Mouse (Mus musculus): ENCODE data around the gene Mgst2. TPM values are rescaled to one million over a fixed set of nuclear protein-coding genes. Genes with fewer than 3 reads are reported as not detected.

The Mgst2 gene
- polyA plus RNA-seq, 1 experiment from 2014 or later, result 1.9 TPM

DNA sequence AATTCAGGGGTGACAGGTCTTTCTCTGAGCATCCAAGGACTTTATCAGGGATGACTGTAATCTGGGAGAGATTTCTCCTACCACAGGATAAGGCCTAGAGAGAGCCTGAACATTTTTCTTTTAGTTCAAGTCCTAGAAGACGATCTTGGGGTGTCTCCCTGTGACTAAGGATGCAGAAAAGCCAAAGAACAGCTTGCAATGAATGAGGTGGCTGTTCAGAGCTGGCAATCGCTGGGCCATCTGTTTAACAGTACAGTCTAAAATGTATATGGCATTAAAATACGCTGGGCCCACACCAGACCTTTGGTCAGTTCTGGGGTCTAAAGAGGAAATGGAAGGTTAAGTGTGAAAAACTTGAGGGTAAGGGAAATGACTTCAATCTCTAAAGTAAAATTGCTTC, 67.3 kb downstream of the Mgst2 start:
- no peak overlapping the region for H3K4me2 ChIP-seq (replicated peaks)
- no peak for ATAC-seq (ENCODE audit: low FRiP score, low read depth)
- WGBS, result 43% methylated on average over 3 of the region's 3 CpGs
- no peak overlapping the region for H3K4me3 ChIP-seq
- no peaks in the 10 kb centered on the region for H3K36me3 ChIP-seq
- no peak overlapping the region for H3K9ac ChIP-seq
- H3K27me3 ChIP-seq, result peaks cover 4% of the 10 kb centered on the region; the same call in 1 of the 2 replicates
- H3K27ac ChIP-seq, result no peak overlapping the region; the same call in 1 of the 2 replicates
- H3K4me1 ChIP-seq, result peaks cover 24% of the 10 kb centered on the region
- H3K9me3 ChIP-seq, result no peaks in the 10 kb centered on the region

DNA sequence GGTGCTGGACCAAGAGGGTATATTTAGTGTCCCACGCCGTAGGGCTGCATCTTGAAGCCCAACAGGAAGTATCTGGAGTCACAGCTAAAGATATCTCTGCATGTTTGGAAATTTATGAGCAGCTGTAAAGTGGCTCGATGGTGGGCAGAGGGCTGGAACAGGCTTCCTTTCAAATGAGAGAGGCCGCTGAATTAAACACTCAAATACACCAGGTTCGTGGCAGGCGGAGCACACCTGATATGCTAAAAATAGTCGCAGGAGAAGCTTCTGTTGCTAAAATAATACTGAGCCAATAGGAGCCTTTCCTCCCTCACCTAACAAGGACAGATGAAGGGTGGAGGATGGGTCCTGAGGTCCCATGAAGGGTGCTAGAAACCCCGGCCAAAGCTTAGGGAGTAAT, 67.8 kb downstream of the Mgst2 start:
- Histone ChIP-seq H3K36me3 (no peaks in the 10 kb centered on the region), H3K4me1 (peaks cover 24% of the 10 kb centered on the region), H3K9me3 (no peaks in the 10 kb centered on the region), H3K27me3 (peaks cover 6% of the 10 kb centered on the region; the same call in 1 of the 2 replicates), H3K4me3 (no peak overlapping the region), H3K9ac (no peak overlapping the region), H3K27ac (no peak overlapping the region), H3K4me2 (replicated peaks) (0 out of 2 replicates have a peak overlapping the region, but pooled peaks have one; percentile 3)
- WGBS, result 15% methylated on average over 8 of the region's 8 CpGs
- ATAC-seq (ENCODE audit: low FRiP score, low read depth), result no peak

DNA sequence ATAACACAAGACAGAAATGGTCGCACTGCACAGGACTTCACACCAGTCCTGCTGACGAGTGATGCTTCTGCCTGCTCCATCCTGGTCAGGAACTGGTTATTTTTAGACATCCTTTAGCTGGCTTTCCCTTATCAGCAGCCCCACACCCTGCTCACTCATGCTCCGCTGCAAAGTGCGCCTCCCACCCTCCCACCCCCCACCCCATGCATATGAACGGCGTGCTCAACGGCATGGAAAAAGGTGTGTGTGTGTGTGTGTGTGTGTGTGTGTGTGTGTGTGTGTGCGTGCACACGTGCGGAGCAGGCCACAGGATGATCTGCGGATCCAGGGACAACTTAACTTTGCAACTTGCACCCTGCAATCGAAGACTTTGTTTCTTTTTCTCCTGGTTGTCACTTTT, 68.3 kb downstream of the Mgst2 start:
- Histone ChIP-seq H3K4me3 (no peak overlapping the region), H3K36me3 (no peaks in the 10 kb centered on the region), H3K27ac (no peak overlapping the region), H3K4me1 (peaks cover 24% of the 10 kb centered on the region), H3K4me2 (replicated peaks) (no peak overlapping the region), H3K9me3 (no peaks in the 10 kb centered on the region), H3K9ac (no peak overlapping the region), H3K27me3 (peaks cover 6% of the 10 kb centered on the region; the same call in 1 of the 2 replicates)
- ATAC-seq (ENCODE audit: low FRiP score, low read depth), result peak; percentile 44; the same call in 1 of the 2 replicates
- 66% methylated on average over 12 of the region's 12 CpGs for WGBS

DNA sequence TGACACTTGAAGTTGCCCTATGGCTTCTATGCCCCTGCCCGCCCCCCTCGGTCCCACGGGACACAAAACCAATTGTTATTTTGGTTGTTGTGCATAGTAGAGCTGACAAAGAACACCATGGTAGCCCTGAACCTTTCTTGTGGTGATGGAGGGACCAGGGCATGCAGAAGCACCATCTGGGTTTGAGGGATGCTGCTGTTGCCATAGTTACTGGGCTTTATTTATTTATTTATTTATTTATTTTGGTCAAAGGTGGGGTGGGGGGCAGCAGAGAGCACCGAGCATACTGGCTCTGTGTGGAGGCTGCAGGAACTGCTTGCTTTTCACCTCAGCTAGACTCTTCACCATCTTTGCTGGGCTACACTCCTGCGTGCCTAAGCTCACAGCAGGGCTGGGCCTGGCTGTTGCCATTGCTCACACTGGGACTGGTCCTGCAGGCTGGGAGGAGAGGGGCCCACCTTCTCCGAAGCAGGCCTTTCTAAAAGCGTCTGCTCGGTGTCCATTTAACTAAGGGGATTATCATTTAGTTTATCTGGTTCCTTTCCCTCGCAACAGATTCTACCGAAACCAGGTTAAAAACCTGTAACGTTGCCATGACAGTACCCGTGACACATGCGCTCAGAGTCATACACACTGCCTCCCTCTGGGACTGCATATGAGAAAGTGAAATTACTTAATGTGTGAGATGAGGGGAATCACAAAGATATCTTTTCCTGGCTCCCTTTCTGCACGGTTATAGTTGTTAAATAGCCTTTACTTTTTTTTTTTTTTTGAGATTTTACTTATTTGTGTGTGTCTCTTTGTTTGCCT, 69.2 kb downstream of the Mgst2 start:
- Histone ChIP-seq H3K36me3 (no peaks in the 10 kb centered on the region), H3K4me2 (replicated peaks) (no peak overlapping the region), H3K27ac (no peak overlapping the region), H3K4me3 (no peak overlapping the region), H3K9ac (no peak overlapping the region), H3K27me3 (peaks cover 6% of the 10 kb centered on the region; the same call in 1 of the 2 replicates), H3K4me1 (peaks cover 21% of the 10 kb centered on the region), H3K9me3 (no peaks in the 10 kb centered on the region)
- ATAC-seq (ENCODE audit: low FRiP score, low read depth), result no peak
- WGBS, result 68% methylated on average over 14 of the region's 14 CpGs

DNA sequence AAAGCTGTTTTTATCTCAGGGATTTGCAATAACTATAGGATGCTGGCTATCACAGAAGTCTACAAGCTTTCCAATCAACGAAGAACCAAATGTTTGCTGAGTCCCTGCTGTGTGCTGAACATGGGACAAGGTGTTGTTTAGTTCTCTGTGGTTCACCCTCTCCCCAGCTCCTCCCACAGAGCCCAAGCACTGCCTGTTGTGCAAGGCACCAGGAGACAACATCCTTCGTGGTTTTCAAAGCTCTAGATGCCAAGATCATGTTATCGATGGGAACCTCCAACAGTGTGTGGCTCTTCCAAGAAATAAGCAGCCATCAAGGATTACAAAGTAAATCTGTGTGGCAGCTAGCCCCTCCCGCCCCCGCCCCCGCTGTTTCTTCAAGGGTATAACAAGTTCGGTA, 70.5 kb downstream of the Mgst2 start:
- no peak overlapping the region for H3K4me2 ChIP-seq (replicated peaks)
- 89% methylated on average over 7 of the region's 7 CpGs for WGBS
- no peak overlapping the region for H3K27ac ChIP-seq
- peaks cover 17% of the 10 kb centered on the region for H3K4me1 ChIP-seq
- H3K27me3 ChIP-seq, result peaks cover 19% of the 10 kb centered on the region
- H3K9me3 ChIP-seq, result no peaks in the 10 kb centered on the region
- no peak for ATAC-seq (ENCODE audit: low FRiP score, low read depth)
- no peak overlapping the region for H3K9ac ChIP-seq
- no peak overlapping the region for H3K4me3 ChIP-seq
- no peaks in the 10 kb centered on the region for H3K36me3 ChIP-seq

DNA sequence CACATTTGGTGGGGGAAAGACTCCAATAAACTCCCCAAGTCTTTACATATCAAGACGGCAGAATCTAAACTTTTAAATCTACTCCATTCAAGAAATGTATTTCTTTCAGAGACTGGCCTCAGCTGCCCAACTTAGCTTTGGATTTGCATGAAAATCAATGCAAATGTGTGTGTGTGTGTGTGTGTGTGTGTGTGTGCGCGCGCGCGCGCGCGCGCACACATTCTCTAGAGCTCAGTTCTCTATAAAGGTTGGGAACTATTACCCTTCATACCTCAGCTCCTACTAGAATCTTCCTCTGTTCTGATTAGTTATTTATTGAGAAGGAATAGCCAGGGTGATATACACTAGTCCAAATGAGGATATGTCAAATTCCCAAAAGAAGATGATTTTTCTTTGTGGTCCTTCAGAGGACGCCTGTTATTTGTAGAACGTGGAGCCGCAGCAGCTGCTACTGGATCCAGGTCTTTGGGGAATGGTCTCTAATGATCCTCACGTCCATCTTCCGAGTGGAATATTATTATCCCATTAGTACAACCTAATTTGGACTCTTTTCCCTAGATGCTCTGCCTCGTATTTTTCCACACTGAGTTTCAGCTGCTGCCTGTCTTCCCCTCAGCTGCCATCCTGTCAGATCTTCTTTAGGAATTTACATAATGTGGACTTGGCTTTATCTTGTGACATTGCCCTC, 71.9 kb downstream of the Mgst2 start:
- Histone ChIP-seq H3K9ac (no peak overlapping the region), H3K27me3 (peaks cover 33% of the 10 kb centered on the region), H3K4me2 (replicated peaks) (no peak overlapping the region), H3K36me3 (no peaks in the 10 kb centered on the region), H3K9me3 (no peaks in the 10 kb centered on the region), H3K4me3 (no peak overlapping the region), H3K27ac (no peak overlapping the region), H3K4me1 (peaks cover 26% of the 10 kb centered on the region)
- whole genome bisulfite sequencing, result 92% methylated on average over 16 of the region's 16 CpGs
- ATAC-seq (ENCODE audit: low FRiP score, low read depth), result no peak

Other genes with a start within 250 kb of the Mgst2 start
- gene Naa15, start 245.2 kb upstream of the Mgst2 start, polyA plus RNA-seq (2015; fragmentation: Nextera tagmentation; extraction: Ambion mirVana), result 51.7 and 52.2 TPM in 2 replicates
- gene Rab33b, start 176.4 kb upstream of the Mgst2 start, polyA plus RNA-seq (2015; fragmentation: Nextera tagmentation; extraction: Ambion mirVana), result 29.1 and 29.5 TPM in 2 replicates
- gene Setd7, start 99.5 kb upstream of the Mgst2 start, polyA plus RNA-seq (2015; fragmentation: Nextera tagmentation; extraction: Ambion mirVana), result 4.9 and 5.1 TPM in 2 replicates

All from limb, embryonic 13.5 days (tissue).